Mouse (Mus musculus): ENCODE measurements around the gene Dydc2. TPM values are rescaled to one million over a fixed set of nuclear protein-coding genes. Genes with fewer than 3 reads are reported as not detected.
"Not testable (repeated sequence)": the region's sequence is repeated elsewhere in the genome, so short reads cannot be mapped to it uniquely, and the experiment has no call there.

Gene Dydc2
- total RNA-seq (2021) = not detected
- long read RNA-seq, experiment 1, partial matches to known transcripts = 0 of 1 reads
- long read RNA-seq, experiment 1, other reads (novel, unspliced or antisense) = 1 of 1 reads
- long read RNA-seq, experiment 2 = 0 reads

GRCm38 (mm10) chr14:41069108-41069507, at the start of gene Dydc2:
Gene Dydc2, minus strand, starts transcription at chr14:41069208.
- intact Hi-C loops (cut with DNase I) = no loop called here
- no peak for DNase-seq (ENCODE audit: low spot score in 2 of 2)

- intact Hi-C loops (cut with DNase I) = no loop called here
- no peak for DNase-seq (ENCODE audit: low spot score in 2 of 2)
Observed at GRCm38 (mm10) chr14:41116271-41116670, 47.3 kb upstream of the Dydc2 start.

- DNase-seq (ENCODE audit: low spot score in 2 of 2) = no peak
- intact Hi-C loops (cut with DNase I) = no loop called here
Observed at GRCm38 (mm10) chr14:41112944-41113343, 43.9 kb upstream of the Dydc2 start.

- no peak for DNase-seq (ENCODE audit: low spot score in 2 of 2)
- intact Hi-C loops (cut with DNase I) = no loop called here
Observed at GRCm38 (mm10) chr14:41111031-41111668, 42.1 kb upstream of the Dydc2 start.

GRCm38 (mm10) chr14:41104853-41105444, 35.9 kb upstream of the Dydc2 start, which contains the start of gene Mat1a:
Gene Mat1a, plus strand, starts transcription at chr14:41105035.
- DNase-seq (ENCODE audit: low spot score in 2 of 2) = no peak

GRCm38 (mm10) chr14:41102269-41102668, 33.3 kb upstream of the Dydc2 start:
- DNase-seq (ENCODE audit: low spot score in 2 of 2) = no peak
- intact Hi-C loops (cut with DNase I) = no loop called here

More at GRCm38 (mm10) chr14:41104853-41105444, 35.9 kb upstream of the Dydc2 start, which contains the start of gene Mat1a:
- intact Hi-C loops (cut with DNase I) = no loop called here

GRCm38 (mm10) chr14:41101242-41101641, 32.2 kb upstream of the Dydc2 start:
- intact Hi-C loops (cut with DNase I) = no loop called here
- DNase-seq (ENCODE audit: low spot score in 2 of 2) = no peak

- intact Hi-C loops (cut with DNase I) = no loop called here
- DNase-seq (ENCODE audit: low spot score in 2 of 2) = no peak
Observed at GRCm38 (mm10) chr14:41100712-41101111, 31.7 kb upstream of the Dydc2 start.

- DNase-seq (ENCODE audit: low spot score in 2 of 2) = peak in 1 of 2 experiments; percentile 19
- intact Hi-C loops (cut with DNase I) = no loop called here
Observed at GRCm38 (mm10) chr14:41098726-41099125, 29.7 kb upstream of the Dydc2 start.

GRCm38 (mm10) chr14:41096296-41096860, 27.4 kb upstream of the Dydc2 start:
- intact Hi-C loops (cut with DNase I) = no loop called here
- DNase-seq (ENCODE audit: low spot score in 2 of 2) = no peak

GRCm38 (mm10) chr14:41094114-41094513, 25.1 kb upstream of the Dydc2 start:
- DNase-seq (ENCODE audit: low spot score in 2 of 2) = peak in 1 of 2 experiments; percentile 22

GRCm38 (mm10) chr14:41090777-41091176, 21.8 kb upstream of the Dydc2 start:
- no peak for DNase-seq (ENCODE audit: low spot score in 2 of 2)
- intact Hi-C loops (cut with DNase I) = no loop called here

More at GRCm38 (mm10) chr14:41094114-41094513, 25.1 kb upstream of the Dydc2 start:
- intact Hi-C loops (cut with DNase I) = no loop called here

GRCm38 (mm10) chr14:41087509-41087908, 18.5 kb upstream of the Dydc2 start:
- intact Hi-C loops (cut with DNase I) = no loop called here
- no peak for DNase-seq (ENCODE audit: low spot score in 2 of 2)

- intact Hi-C loops (cut with DNase I) = no loop called here
- no peak for DNase-seq (ENCODE audit: low spot score in 2 of 2)
Observed at GRCm38 (mm10) chr14:41082408-41082807, 13.4 kb upstream of the Dydc2 start.

GRCm38 (mm10) chr14:41072944-41073275, 3.9 kb upstream of the Dydc2 start:
- DNase-seq (ENCODE audit: low spot score in 2 of 2) = no peak
- intact Hi-C loops (cut with DNase I) = no loop called here

GRCm38 (mm10) chr14:41072229-41072943, 3.4 kb upstream of the Dydc2 start, which contains the start of gene Dydc1:
Gene Dydc1, plus strand, starts transcription at chr14:41072911.
- intact Hi-C loops (cut with DNase I) = no loop called here
- peak; percentile 88 for DNase-seq (ENCODE audit: low spot score in 2 of 2)

GRCm38 (mm10) chr14:41070343-41070742, 1.3 kb upstream of the Dydc2 start:
- DNase-seq (ENCODE audit: low spot score in 2 of 2) = no peak
- intact Hi-C loops (cut with DNase I) = no loop called here

GRCm38 (mm10) chr14:41066416-41066815, 2.6 kb downstream of the Dydc2 start:
- intact Hi-C loops (cut with DNase I) = no loop called here
- DNase-seq (ENCODE audit: low spot score in 2 of 2) = no peak

GRCm38 (mm10) chr14:41065168-41065567, 3.8 kb downstream of the Dydc2 start:
- intact Hi-C loops (cut with DNase I) = no loop called here
- no peak for DNase-seq (ENCODE audit: low spot score in 2 of 2)

GRCm38 (mm10) chr14:41053190-41053589, 15.8 kb downstream of the Dydc2 start:
- intact Hi-C loops (cut with DNase I); DNase-seq (ENCODE audit: low spot score in 2 of 2): not testable (repeated sequence)

All from left cerebral cortex, postnatal 14 days (tissue).